Mouse (Mus musculus) neural tube, embryonic 12.5 days (tissue): Measurements from ENCODE around the gene Tedc2. TPM values are rescaled to one million over a fixed set of nuclear protein-coding genes. Genes with fewer than 3 reads are reported as not detected.

ENCODE experiments used
- ATAC-seq: fragments of 200-750 bp; cut with Nextera tagmentation; 2 replicates; pipeline ENCODE4 v1.8.0; 2017; ENCODE audit warnings: low read depth, mild to moderate bottlenecking, moderate TSS enrichment, moderate library complexity; ENCODE audit not compliant: low FRiP score
- H3K27ac ChIP-seq: fragments of 300-500 bp; sonication (generic); 2 replicates; pipeline ENCODE4 v1.5.1; 2016
- H3K27me3 ChIP-seq: fragments of 300-500 bp; sonication (generic); replicated peaks from 2 replicates; pipeline ENCODE4 v1.6.1; 2016; ENCODE audit warnings: mild to moderate bottlenecking
- H3K36me3 ChIP-seq: fragments of 300-500 bp; sonication (generic); 2 replicates; pipeline ENCODE4 v1.6.1; 2016; ENCODE audit warnings: mild to moderate bottlenecking
- H3K4me1 ChIP-seq: fragments of 300-500 bp; sonication (generic); 2 replicates; pipeline ENCODE4 v1.6.1; 2016
- H3K4me2 ChIP-seq: fragments of 300-500 bp; sonication (generic); replicated peaks from 2 replicates; pipeline ENCODE4 v1.6.1; 2016; ENCODE audit warnings: mild to moderate bottlenecking
- H3K4me3 ChIP-seq: fragments of 300-500 bp; sonication (generic); 2 replicates; pipeline ENCODE4 v1.5.1; 2016
- H3K9ac ChIP-seq: fragments of 300-500 bp; sonication (generic); 2 replicates; pipeline ENCODE4 v1.6.1; 2016; ENCODE audit warnings: mild to moderate bottlenecking
- H3K9me3 ChIP-seq: fragments of 300-500 bp; sonication (generic); 2 replicates; pipeline ENCODE4 v1.6.1; 2016; ENCODE audit warnings: mild to moderate bottlenecking
- WGBS: fragments of 180-500 bp; shearing (Covaris S2); methylation state at CpG from one replicate; pipeline ENCODE4 v1.1.7; 2016; 5-methylcytosine and 5-hydroxymethylcytosine counted together
- polyA plus RNA-seq: library from polyadenylated mRNA; unstranded; fragments of >200 nt; fragmentation: Nextera tagmentation; extraction: Ambion mirVana; gene quantifications from 2 replicates; pipeline ENCODE4 v1.2.1, GENCODE M21; 2016

The Tedc2 gene
- polyA plus RNA-seq, 1 experiment from 2014 or later: 13.5 TPM

DNA sequence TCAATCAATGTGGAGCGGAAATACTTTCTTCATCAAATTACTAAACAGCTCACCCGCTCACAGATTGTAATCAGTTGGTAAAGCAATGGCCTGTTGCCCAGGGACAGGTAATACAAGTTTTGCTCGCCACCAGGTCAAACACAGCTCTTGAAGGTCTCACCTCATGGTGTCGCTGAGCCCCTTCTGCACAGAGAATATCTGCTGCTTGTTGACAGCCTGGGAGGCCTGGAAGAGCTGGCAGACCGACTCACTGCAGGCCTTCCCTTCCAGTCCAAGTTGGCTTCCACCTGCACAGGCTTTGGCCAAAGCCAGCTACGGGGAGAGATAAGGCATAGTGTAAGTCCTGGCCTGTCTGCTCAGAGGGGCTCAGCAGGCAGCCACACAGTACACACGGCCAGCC, 16.3 kb upstream of the Tedc2 start:
- WGBS: 94% methylated on average over 7 of the region's 7 CpGs
- H3K4me2 ChIP-seq: no peak overlapping the region
- no peaks in the 10 kb centered on the region for H3K9me3 ChIP-seq
- H3K27me3 ChIP-seq: no peaks in the 10 kb centered on the region
- no peak overlapping the region for H3K4me3 ChIP-seq
- H3K9ac ChIP-seq: no peak overlapping the region
- ATAC-seq: no peak
- H3K36me3 ChIP-seq: peaks cover 95% of the 10 kb centered on the region
- no peak overlapping the region for H3K27ac ChIP-seq
- no peaks in the 10 kb centered on the region for H3K4me1 ChIP-seq

DNA sequence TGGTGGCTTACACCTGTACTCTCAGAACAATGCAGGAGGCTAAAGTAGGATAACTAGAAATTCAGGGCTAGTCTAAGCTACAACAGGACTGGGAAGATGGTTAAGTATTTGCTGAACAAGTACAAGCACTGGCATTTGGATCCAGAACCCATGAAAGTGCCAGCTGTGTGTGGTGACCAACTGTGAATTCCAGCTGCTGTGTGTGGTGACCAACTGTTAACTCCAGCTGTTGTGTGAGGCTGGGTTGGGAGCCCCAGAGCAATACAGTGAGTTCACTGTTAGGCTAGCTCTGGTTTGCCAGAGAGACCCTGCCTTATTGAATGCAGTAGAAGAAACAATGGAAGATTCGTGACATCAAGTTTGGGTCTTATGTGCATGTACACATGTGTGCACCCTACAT, 15.8 kb upstream of the Tedc2 start:
- no peak for ATAC-seq
- H3K4me3 ChIP-seq: no peak overlapping the region
- H3K36me3 ChIP-seq: peaks cover 95% of the 10 kb centered on the region
- H3K27me3 ChIP-seq: no peaks in the 10 kb centered on the region
- no peak overlapping the region for H3K4me2 ChIP-seq
- H3K9ac ChIP-seq: no peak overlapping the region
- WGBS: 96% methylated on average over 1 of the region's 1 CpGs
- no peaks in the 10 kb centered on the region for H3K4me1 ChIP-seq
- H3K27ac ChIP-seq: no peak overlapping the region
- no peaks in the 10 kb centered on the region for H3K9me3 ChIP-seq

DNA sequence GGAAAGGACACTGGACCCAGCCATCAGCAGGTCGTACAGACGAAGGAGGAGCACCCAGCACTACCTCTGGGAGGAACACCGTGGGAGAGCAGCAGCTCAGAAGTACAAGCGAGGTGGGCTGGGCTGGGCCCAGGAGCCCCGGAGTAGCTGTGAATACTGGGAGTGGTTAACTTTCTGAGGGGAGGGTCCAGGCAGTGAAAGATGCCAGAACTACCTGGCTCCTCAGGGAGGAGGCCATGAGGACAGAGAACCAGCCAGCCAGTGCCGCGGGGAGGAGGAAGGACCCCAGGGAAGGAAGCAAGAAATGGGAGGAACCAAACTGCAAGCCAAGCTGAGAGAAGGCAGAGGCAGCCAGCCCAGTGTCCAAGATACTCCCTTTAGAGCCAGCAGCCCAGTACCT, 7.3 kb upstream of the Tedc2 start:
- Histone ChIP-seq H3K36me3 (peaks cover 92% of the 10 kb centered on the region), H3K9me3 (no peaks in the 10 kb centered on the region), H3K9ac (no peak overlapping the region), H3K27me3 (no peaks in the 10 kb centered on the region), H3K4me3 (no peak overlapping the region), H3K4me2 (no peak overlapping the region), H3K4me1 (no peaks in the 10 kb centered on the region), H3K27ac (no peak overlapping the region)
- 88% methylated on average over 7 of the region's 7 CpGs for WGBS
- no peak for ATAC-seq

DNA sequence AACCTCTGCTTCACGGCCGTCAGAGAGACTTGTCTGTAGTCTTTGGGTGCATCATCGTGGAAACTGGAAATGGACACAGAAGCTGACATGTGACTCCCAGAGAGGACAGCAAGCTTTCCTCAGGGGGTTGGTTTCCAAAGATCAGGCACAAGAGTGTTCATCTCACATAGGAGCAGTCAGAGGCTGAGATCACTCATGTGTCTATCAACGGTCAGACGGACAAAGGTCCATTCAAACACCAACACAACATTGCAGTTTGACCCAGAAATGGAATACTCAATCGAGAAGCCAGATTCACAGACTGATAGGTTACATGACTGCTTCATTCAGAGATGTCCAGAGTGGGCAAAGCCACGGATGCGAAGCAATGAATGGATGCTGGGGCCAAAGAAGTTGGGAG, 6.1 kb upstream of the Tedc2 start:
- H3K9ac ChIP-seq: no peak overlapping the region
- no peaks in the 10 kb centered on the region for H3K9me3 ChIP-seq
- H3K4me1 ChIP-seq: no peaks in the 10 kb centered on the region
- WGBS: 93% methylated on average over 8 of the region's 8 CpGs
- no peak overlapping the region for H3K27ac ChIP-seq
- H3K4me3 ChIP-seq: no peak overlapping the region
- no peak for ATAC-seq
- H3K27me3 ChIP-seq: no peaks in the 10 kb centered on the region
- no peak overlapping the region for H3K4me2 ChIP-seq
- peaks cover 83% of the 10 kb centered on the region for H3K36me3 ChIP-seq

DNA sequence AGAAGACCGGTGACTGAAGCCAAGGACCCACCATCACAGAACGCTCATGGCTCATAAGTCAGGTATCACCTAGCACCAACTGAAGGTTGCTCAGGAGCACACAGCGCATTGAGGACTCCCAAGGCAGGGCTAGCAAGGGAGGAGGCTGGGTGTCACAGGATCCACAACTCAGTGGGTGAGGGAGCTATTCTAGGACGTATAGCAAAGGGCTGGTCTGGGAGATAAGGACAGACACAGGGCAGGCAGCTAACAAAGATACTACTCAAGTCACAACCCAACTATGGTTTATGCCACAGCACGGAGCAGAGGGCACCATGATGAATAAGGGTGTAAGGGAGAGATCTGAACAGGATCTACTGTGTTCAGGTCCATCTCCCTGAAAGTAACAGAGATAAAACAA, 5.2 kb upstream of the Tedc2 start:
- H3K9ac ChIP-seq: no peak overlapping the region
- H3K4me2 ChIP-seq: no peak overlapping the region
- no peak overlapping the region for H3K27ac ChIP-seq
- no peaks in the 10 kb centered on the region for H3K9me3 ChIP-seq
- no peak overlapping the region for H3K4me3 ChIP-seq
- no peak for ATAC-seq
- H3K4me1 ChIP-seq: no peaks in the 10 kb centered on the region
- WGBS: 89% methylated on average over 5 of the region's 5 CpGs
- H3K36me3 ChIP-seq: peaks cover 74% of the 10 kb centered on the region
- H3K27me3 ChIP-seq: no peaks in the 10 kb centered on the region

DNA sequence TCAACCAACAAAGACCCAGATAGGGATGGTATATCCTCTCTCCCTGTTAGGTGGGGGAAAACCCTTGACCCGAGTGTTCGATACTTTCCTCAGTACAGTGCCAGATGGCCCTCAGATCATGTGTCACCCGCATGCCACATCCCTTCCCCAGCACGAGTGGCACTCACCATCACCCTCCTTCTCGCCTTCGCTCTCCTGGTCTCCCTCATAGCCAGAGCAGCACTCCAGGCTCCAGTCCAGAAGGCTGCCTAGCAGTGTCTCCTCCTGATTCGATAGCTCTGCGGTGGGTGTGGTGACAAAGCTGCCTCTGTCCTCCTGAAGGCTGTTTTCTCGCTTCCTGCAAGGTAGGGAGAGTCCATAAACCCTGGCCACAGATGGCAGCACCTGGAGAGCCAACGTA, 4.1 kb upstream of the Tedc2 start:
- H3K4me3 ChIP-seq: no peak overlapping the region
- WGBS: 90% methylated on average over 10 of the region's 10 CpGs
- peaks cover 65% of the 10 kb centered on the region for H3K36me3 ChIP-seq
- no peak for ATAC-seq
- no peak overlapping the region for H3K9ac ChIP-seq
- H3K4me2 ChIP-seq: no peak overlapping the region
- no peaks in the 10 kb centered on the region for H3K9me3 ChIP-seq
- H3K27me3 ChIP-seq: no peaks in the 10 kb centered on the region
- no peak overlapping the region for H3K27ac ChIP-seq
- H3K4me1 ChIP-seq: peaks cover 5% of the 10 kb centered on the region

DNA sequence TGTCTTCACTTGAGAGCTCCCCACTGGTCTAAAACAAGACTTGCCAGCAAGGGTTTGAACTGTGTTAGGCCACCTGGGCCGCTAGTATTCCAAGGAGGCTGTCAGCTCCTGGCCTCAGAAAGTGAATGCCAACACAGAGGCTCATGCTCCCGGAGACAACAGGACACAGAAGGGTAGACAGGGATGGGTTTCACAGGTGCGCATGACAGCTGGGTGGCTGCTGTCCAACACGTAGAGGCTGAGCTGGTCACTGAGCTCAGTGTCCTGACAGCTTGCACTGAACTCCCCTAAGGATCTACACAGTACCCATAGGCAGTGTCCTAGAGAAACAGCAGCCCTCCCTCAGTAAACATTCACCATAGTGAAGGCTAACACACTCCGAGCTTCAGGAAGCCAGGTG, 2.9 kb upstream of the Tedc2 start:
- Histone ChIP-seq H3K27me3 (no peaks in the 10 kb centered on the region), H3K4me3 (no peak overlapping the region)

DNA sequence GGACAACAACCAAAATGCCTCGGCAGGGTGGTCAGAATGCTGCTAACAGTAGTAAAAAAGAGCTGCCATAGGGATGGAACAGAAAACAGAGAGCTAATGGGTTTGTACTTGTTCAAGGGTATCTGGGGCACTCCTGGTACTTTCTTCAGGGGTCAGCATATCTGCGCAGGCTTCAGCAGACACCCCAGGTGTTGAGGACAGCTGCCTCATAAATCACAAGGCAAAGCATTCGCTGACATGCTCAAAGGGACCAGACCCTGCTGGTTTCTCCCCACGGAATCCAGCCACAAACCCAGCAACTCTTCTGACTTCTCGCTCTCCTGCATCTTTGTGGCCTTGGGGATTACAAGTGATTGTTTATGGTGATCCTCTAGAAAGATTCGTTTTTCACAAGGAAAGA, 2.0 kb upstream of the Tedc2 start:
- no peaks in the 10 kb centered on the region for H3K9me3 ChIP-seq
- H3K9ac ChIP-seq: no peak overlapping the region
- H3K4me2 ChIP-seq: no peak overlapping the region
- ATAC-seq: no peak
- peaks cover 11% of the 10 kb centered on the region for H3K4me1 ChIP-seq
- H3K36me3 ChIP-seq: peaks cover 57% of the 10 kb centered on the region
- H3K27ac ChIP-seq: no peak overlapping the region
- WGBS: 81% methylated on average over 6 of the region's 6 CpGs
- H3K27me3 ChIP-seq: no peaks in the 10 kb centered on the region
- H3K4me3 ChIP-seq: no peak overlapping the region

More for the DNA sequence above, 2.9 kb upstream of the Tedc2 start:
- Histone ChIP-seq H3K9ac (no peak overlapping the region), H3K4me1 (peaks cover 11% of the 10 kb centered on the region), H3K4me2 (no peak overlapping the region), H3K9me3 (no peaks in the 10 kb centered on the region), H3K27ac (no peak overlapping the region), H3K36me3 (peaks cover 58% of the 10 kb centered on the region)
- 93% methylated on average over 5 of the region's 5 CpGs for WGBS
- ATAC-seq: no peak

DNA sequence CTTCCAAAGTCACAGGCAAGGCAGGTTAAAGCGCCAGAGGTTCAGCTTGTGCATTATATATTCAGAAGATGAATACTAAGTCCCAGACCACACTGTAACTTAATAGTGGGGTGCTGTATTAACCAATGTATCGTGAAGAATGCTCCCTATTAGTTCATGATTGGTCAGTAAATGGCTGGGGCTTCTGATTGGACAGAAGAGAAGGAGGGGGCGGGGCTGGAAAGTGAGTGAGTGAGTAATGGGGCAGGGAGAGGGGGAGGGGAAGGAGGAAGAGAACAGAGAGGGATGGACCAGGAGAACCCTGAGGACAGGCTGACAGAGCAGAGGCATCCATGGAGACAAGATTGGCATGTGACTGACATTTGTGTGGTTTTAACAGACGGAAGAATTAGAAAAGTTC, 3.8 kb downstream of the Tedc2 start:
- no peak overlapping the region for H3K4me3 ChIP-seq
- H3K27me3 ChIP-seq: 0 out of 2 replicates have a peak, but pooled peaks cover 4% of the 10 kb centered on the region
- no peak overlapping the region for H3K9ac ChIP-seq
- no peaks in the 10 kb centered on the region for H3K9me3 ChIP-seq
- H3K36me3 ChIP-seq: peaks cover 33% of the 10 kb centered on the region
- no peak for ATAC-seq
- no peak overlapping the region for H3K27ac ChIP-seq
- H3K4me1 ChIP-seq: peaks cover 18% of the 10 kb centered on the region
- H3K4me2 ChIP-seq: no peak overlapping the region
- 58% methylated on average over 4 of the region's 4 CpGs for WGBS

DNA sequence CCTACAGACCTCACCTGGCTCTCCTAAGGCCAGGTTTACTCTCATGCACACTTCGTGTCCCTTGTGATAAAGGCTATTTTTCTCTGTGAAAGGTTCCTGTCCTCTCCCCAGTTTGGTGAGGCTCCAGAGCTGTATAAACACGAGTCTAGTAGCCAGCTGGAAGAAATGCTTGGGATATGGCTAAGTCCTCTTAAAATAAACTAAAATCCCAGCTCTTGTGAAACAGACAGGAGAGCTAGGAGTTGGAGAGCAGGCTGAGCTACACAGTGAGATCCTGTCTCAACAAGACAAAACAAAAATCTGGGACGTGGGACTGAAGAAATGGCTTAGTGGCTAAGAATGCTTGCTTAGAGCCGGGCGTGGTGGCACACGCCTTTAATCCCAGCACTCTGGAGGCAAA, 7.5 kb downstream of the Tedc2 start:
- Histone ChIP-seq H3K27ac (no peak overlapping the region), H3K4me2 (no peak overlapping the region), H3K27me3 (peaks cover 7% of the 10 kb centered on the region; the same call in 1 of the 2 replicates), H3K4me1 (peaks cover 43% of the 10 kb centered on the region), H3K9me3 (no peaks in the 10 kb centered on the region), H3K4me3 (no peak overlapping the region), H3K9ac (no peak overlapping the region), H3K36me3 (peaks cover 30% of the 10 kb centered on the region)
- ATAC-seq: no peak
- WGBS: 76% methylated on average over 6 of the region's 6 CpGs

DNA sequence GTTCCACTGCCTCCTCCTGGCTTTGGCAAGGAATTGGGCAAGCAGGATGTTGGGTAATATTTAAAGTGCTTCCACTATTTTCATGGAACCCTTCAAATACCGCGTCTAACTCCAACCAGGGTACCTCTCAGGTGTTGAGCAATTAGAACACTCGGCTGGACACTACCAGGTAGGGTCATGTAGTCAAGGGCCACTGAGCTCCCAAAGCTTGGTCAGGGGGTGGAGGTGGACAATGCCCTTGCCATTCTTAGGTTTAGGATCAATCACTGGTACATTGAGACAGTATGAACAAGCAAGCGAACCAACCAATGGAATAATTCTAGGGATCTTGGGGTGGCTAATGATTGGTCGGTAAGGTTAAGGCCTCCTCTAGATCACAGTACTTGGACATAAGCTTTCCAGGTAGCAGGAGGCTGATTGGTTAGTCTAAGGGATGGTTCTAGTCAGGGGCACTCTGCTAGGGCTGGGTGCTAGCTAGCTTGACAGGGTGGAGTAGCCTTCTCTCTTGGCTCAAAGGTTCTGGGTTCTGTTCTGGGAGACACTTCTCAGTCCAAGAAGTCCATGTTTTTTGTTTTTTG, 8.1 kb downstream of the Tedc2 start:
- no peaks in the 10 kb centered on the region for H3K9me3 ChIP-seq
- peak overlapping the region; percentile 54; the same call in 1 of the 2 replicates for H3K4me3 ChIP-seq
- peaks cover 24% of the 10 kb centered on the region for H3K36me3 ChIP-seq
- peak overlapping the region; percentile 96 for H3K4me2 ChIP-seq
- H3K27ac ChIP-seq: no peak overlapping the region
- WGBS: 30% methylated on average over 5 of the region's 5 CpGs
- peaks cover 50% of the 10 kb centered on the region for H3K4me1 ChIP-seq
- no peak for ATAC-seq
- H3K9ac ChIP-seq: no peak overlapping the region
- peaks cover 14% of the 10 kb centered on the region for H3K27me3 ChIP-seq

DNA sequence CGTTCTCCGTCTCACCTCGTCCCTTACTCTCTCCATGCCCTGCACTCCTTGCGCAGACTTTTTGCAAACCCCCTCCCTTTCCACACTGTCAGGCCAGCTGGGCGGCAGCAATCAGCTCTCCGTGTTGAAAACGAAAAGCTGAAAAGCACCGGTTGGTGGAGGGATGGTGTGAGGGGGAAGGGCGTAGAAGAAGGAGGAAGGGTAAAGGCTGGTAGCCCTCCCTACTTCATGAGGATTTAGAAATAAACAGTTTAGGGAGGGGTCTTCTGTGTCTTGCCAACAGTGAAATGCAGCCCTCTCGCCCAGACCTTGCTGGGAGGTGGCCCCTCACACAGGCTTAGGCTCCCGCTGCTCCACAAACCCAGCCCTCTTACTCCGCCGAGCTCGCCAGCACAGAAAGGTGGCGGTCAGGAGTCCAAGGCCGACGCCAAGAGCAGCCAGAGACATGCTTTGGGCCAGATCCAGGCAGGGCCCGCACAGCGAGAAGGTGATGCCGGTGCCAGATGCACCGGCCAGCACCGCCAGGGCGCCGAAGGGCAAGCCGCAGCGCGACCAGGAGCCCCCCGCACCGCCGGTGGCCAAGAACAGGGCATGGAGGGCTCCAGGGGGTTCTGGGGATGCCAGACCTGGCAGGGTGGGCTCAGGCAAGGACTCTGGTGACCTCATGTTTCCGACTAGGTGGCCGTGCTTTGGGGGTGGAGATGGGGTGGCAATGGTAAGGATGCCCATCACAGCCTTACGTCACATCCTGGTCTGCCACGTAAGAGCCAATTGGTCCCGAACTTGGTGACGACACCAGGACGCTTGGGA, 8.8 kb downstream of the Tedc2 start:
- H3K4me3 ChIP-seq: peak overlapping the region; percentile 54
- peak; percentile 45 for ATAC-seq
- no peaks in the 10 kb centered on the region for H3K9me3 ChIP-seq
- H3K36me3 ChIP-seq: peaks cover 19% of the 10 kb centered on the region
- peaks cover 21% of the 10 kb centered on the region for H3K27me3 ChIP-seq
- H3K4me2 ChIP-seq: peak overlapping the region; percentile 96
- peak overlapping the region; percentile 64; the same call in 1 of the 2 replicates for H3K27ac ChIP-seq
- WGBS: 2% methylated on average over 37 of the region's 37 CpGs
- peak overlapping the region; percentile 74 for H3K9ac ChIP-seq
- H3K4me1 ChIP-seq: peaks cover 57% of the 10 kb centered on the region

DNA sequence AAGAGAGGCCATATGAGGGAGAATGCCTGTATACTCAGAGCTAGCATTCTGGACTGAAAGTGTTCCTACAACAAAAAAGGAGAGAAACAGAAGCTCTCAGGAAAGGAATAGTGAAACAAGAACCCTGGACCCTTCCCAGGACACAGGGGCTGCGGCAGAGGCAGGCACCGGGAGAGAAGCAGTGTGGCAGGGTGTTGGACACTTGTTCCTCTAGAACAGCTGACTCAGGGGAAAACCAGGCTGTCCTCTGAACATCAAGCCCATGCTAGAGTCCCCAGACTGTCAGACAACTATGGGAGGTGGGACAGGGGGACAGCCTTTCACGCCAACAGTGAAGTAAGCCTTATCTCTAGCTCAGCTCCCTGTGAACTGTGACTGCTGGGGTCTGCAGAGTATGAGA, 10.1 kb downstream of the Tedc2 start:
- Histone ChIP-seq H3K36me3 (peaks cover 7% of the 10 kb centered on the region), H3K9ac (0 out of 2 replicates have a peak overlapping the region, but pooled peaks have one; percentile 74), H3K4me1 (peaks cover 69% of the 10 kb centered on the region), H3K27me3 (peaks cover 25% of the 10 kb centered on the region), H3K4me2 (peak overlapping the region; percentile 96), H3K4me3 (no peak overlapping the region), H3K27ac (no peak overlapping the region), H3K9me3 (no peaks in the 10 kb centered on the region)
- WGBS: 92% methylated on average over 3 of the region's 3 CpGs
- ATAC-seq: no peak
